Mouse (Mus musculus): ENCODE results near the gene Nhsl2. TPM values are rescaled to one million over a fixed set of nuclear protein-coding genes. Genes with fewer than 3 reads are reported as not detected.

Gene Nhsl2
- polyA plus RNA-seq, 1 experiment from 2014 or later = 10.5 TPM

GRCm38 (mm10) chrX:101889813-101890469, 40.8 kb downstream of the Nhsl2 start:
- WGBS = 81% methylated on average over 4 of the region's 4 CpGs
- ATAC-seq (ENCODE audit: insufficient read depth, low FRiP score) = no peak
- H3K4me1 ChIP-seq (ENCODE audit: control insufficient read depth, insufficient read depth, low read length) = no peaks in the 10 kb centered on the region

DNA sequence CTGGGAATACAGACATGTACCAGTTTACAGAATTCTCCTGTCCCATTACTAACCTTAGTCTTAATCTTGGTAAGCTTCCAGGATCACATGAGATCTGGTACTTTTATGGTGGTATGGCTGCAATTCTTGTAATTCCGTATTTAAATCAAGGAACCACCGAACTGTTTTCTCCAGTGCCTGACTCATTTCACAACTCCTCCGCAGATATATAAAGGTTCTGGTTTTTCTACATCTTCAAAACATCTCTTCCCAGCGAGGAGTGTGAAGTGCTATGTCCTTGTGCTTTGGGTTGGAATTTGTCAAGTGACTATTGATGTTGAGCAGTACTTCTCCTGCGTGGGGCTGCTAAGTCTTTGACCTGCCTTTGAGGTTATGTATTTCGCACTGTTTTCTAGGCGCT, 44.6 kb downstream of the Nhsl2 start:
- no peak for ATAC-seq (ENCODE audit: insufficient read depth, low FRiP score)
- H3K9ac ChIP-seq (ENCODE audit: low read length) = no peak overlapping the region
- no peak overlapping the region for H3K4me2 ChIP-seq (ENCODE audit: low read depth, low read length)
- no peak overlapping the region for H3K4me3 ChIP-seq (replicated peaks; ENCODE audit: low read length)
- WGBS = 74% methylated on average over 7 of the region's 7 CpGs
- H3K27me3 ChIP-seq (ENCODE audit: control insufficient read depth, insufficient read depth, low read length) = no peaks in the 10 kb centered on the region; the same call in 1 of the 2 replicates
- H3K4me1 ChIP-seq (ENCODE audit: control insufficient read depth, insufficient read depth, low read length) = no peaks in the 10 kb centered on the region
- H3K27ac ChIP-seq (ENCODE audit: low read length) = no peak overlapping the region
- no peaks in the 10 kb centered on the region for H3K9me3 ChIP-seq (replicated peaks; ENCODE audit: control insufficient read depth, low read length)
- H3K36me3 ChIP-seq (ENCODE audit: control insufficient read depth, insufficient read depth, low read length) = no peaks in the 10 kb centered on the region

More at GRCm38 (mm10) chrX:101889813-101890469, 40.8 kb downstream of the Nhsl2 start:
- Histone ChIP-seq H3K27me3 (ENCODE audit: control insufficient read depth, insufficient read depth, low read length) (no peaks in the 10 kb centered on the region; the same call in 1 of the 2 replicates), H3K27ac (ENCODE audit: low read length) (no peak overlapping the region), H3K9me3 (replicated peaks; ENCODE audit: control insufficient read depth, low read length) (no peaks in the 10 kb centered on the region), H3K9ac (ENCODE audit: low read length) (no peak overlapping the region), H3K4me2 (ENCODE audit: low read depth, low read length) (no peak overlapping the region), H3K4me3 (replicated peaks; ENCODE audit: low read length) (no peak overlapping the region), H3K36me3 (ENCODE audit: control insufficient read depth, insufficient read depth, low read length) (no peaks in the 10 kb centered on the region)

DNA sequence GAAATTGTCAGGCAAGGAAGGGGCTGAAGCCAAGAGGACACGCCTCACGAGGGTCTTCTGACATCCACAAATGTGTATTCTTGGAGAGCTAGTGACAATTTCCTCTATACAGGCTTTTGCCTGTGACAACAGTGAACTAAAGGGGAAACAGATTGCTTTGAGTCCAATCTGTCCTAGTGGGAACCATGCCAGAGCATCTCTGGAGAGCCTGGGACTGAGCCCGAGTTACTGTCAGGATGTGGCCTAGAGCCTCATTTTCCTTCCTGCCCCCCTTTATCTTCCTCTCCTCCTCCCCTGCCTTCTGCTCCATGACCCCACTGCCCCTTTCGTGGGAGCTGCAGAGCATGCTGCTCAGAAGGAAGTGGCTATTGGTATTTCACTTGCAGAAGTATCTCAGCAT, 49.2 kb downstream of the Nhsl2 start:
- no peak overlapping the region for H3K4me3 ChIP-seq (replicated peaks; ENCODE audit: low read length)
- no peaks in the 10 kb centered on the region for H3K36me3 ChIP-seq (ENCODE audit: control insufficient read depth, insufficient read depth, low read length)
- 61% methylated on average over 4 of the region's 4 CpGs for WGBS
- H3K9me3 ChIP-seq (replicated peaks; ENCODE audit: control insufficient read depth, low read length) = no peaks in the 10 kb centered on the region
- no peaks in the 10 kb centered on the region for H3K4me1 ChIP-seq (ENCODE audit: control insufficient read depth, insufficient read depth, low read length)
- H3K27ac ChIP-seq (ENCODE audit: low read length) = no peak overlapping the region
- ATAC-seq (ENCODE audit: insufficient read depth, low FRiP score) = 0 out of 2 replicates have a peak, but pooled peaks have one; percentile 29
- H3K27me3 ChIP-seq (ENCODE audit: control insufficient read depth, insufficient read depth, low read length) = no peaks in the 10 kb centered on the region; the same call in 1 of the 2 replicates
- H3K4me2 ChIP-seq (ENCODE audit: low read depth, low read length) = no peak overlapping the region
- no peak overlapping the region for H3K9ac ChIP-seq (ENCODE audit: low read length)

- Histone ChIP-seq H3K9me3 (replicated peaks; ENCODE audit: control insufficient read depth, low read length) (no peaks in the 10 kb centered on the region), H3K4me1 (ENCODE audit: control insufficient read depth, insufficient read depth, low read length) (no peaks in the 10 kb centered on the region), H3K4me2 (ENCODE audit: low read depth, low read length) (no peak overlapping the region), H3K9ac (ENCODE audit: low read length) (no peak overlapping the region), H3K27ac (ENCODE audit: low read length) (no peak overlapping the region), H3K36me3 (ENCODE audit: control insufficient read depth, insufficient read depth, low read length) (no peaks in the 10 kb centered on the region), H3K27me3 (ENCODE audit: control insufficient read depth, insufficient read depth, low read length) (peaks cover under 1% of the 10 kb centered on the region; the same call in 1 of the 2 replicates), H3K4me3 (replicated peaks; ENCODE audit: low read length) (no peak overlapping the region)
- 69% methylated on average over 7 of the region's 7 CpGs for WGBS
- no peak for ATAC-seq (ENCODE audit: insufficient read depth, low FRiP score)
These were observed 52.8 kb downstream of the Nhsl2 start for GRCm38 (mm10) chrX:101901806-101902490.

DNA sequence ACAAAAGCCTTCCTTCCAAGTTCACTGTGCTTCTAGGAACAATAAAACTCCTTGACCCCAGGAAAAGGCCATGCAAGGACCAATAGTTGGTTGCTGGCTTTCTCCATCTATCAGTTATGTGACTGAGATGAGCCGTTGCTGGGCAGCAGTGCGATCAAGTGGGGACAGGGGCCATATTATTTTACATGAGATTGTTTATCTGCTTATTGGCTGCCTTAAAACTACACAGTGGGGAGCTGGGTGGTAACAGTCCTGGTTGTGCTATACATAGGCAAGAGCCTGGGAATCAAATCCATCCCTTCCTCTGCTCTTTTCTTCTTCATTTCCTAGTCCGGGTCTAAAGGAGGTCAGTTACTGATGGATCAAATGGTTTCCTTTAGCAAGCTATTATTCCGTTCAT, 53.4 kb downstream of the Nhsl2 start:
- WGBS = 84% methylated on average over 4 of the region's 4 CpGs
- ATAC-seq (ENCODE audit: insufficient read depth, low FRiP score) = no peak
- H3K4me1 ChIP-seq (ENCODE audit: control insufficient read depth, insufficient read depth, low read length) = no peaks in the 10 kb centered on the region
- H3K9ac ChIP-seq (ENCODE audit: low read length) = no peak overlapping the region
- no peak overlapping the region for H3K4me2 ChIP-seq (ENCODE audit: low read depth, low read length)
- H3K36me3 ChIP-seq (ENCODE audit: control insufficient read depth, insufficient read depth, low read length) = no peaks in the 10 kb centered on the region
- no peaks in the 10 kb centered on the region for H3K9me3 ChIP-seq (replicated peaks; ENCODE audit: control insufficient read depth, low read length)
- H3K27ac ChIP-seq (ENCODE audit: low read length) = no peak overlapping the region
- H3K27me3 ChIP-seq (ENCODE audit: control insufficient read depth, insufficient read depth, low read length) = peaks cover 4% of the 10 kb centered on the region; the same call in 1 of the 2 replicates
- no peak overlapping the region for H3K4me3 ChIP-seq (replicated peaks; ENCODE audit: low read length)

DNA sequence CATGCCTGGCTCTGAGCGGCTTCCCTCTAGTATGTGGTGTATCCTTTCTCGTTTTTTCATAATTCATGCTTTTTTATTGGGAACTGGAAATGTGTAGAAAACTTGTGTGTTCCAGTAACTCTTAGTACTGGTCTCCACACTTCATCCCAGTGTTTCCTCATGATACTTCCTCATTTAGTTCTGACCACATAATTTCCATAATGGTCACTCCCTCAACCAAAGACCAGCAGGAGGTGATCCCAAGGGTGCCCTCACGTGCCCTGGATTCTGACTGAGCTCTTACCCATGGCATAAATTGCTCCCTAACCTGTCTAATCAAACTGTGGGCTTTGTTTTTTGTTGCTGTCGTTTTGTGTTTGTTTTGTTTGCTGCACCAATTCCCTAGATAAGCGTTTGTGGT, 58.1 kb downstream of the Nhsl2 start:
- no peak for ATAC-seq (ENCODE audit: insufficient read depth, low FRiP score)
- Histone ChIP-seq H3K27me3 (ENCODE audit: control insufficient read depth, insufficient read depth, low read length) (peaks cover 4% of the 10 kb centered on the region; the same call in 1 of the 2 replicates), H3K4me1 (ENCODE audit: control insufficient read depth, insufficient read depth, low read length) (no peaks in the 10 kb centered on the region), H3K4me3 (replicated peaks; ENCODE audit: low read length) (no peak overlapping the region), H3K9ac (ENCODE audit: low read length) (no peak overlapping the region), H3K36me3 (ENCODE audit: control insufficient read depth, insufficient read depth, low read length) (no peaks in the 10 kb centered on the region), H3K9me3 (replicated peaks; ENCODE audit: control insufficient read depth, low read length) (no peaks in the 10 kb centered on the region), H3K4me2 (ENCODE audit: low read depth, low read length) (no peak overlapping the region), H3K27ac (ENCODE audit: low read length) (no peak overlapping the region)
- 46% methylated on average over 5 of the region's 5 CpGs for WGBS

DNA sequence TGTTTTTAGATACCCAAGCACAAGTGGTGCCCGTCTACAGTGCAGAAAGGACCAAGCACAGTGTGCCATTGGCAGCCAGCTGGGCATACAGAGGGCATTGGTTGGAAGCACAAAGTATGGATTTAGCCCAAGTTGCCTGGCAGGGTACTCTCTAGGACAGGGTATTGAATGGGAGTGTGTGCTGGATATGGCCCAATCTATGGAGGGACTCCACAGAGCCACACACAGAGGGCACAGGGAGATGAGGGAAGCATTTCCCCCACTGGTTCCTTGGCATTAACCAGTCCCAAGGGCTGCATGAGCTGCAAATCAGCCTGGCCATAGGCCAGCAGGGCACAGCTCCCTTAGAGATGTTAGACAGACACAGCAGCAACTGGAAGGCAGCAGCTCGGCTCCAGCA, 79.9 kb downstream of the Nhsl2 start:
- H3K36me3 ChIP-seq (ENCODE audit: control insufficient read depth, insufficient read depth, low read length) = no peaks in the 10 kb centered on the region
- no peak overlapping the region for H3K27ac ChIP-seq (ENCODE audit: low read length)
- no peaks in the 10 kb centered on the region for H3K4me1 ChIP-seq (ENCODE audit: control insufficient read depth, insufficient read depth, low read length)
- WGBS = 79% methylated on average over 2 of the region's 2 CpGs
- H3K4me2 ChIP-seq (ENCODE audit: low read depth, low read length) = no peak overlapping the region
- H3K9ac ChIP-seq (ENCODE audit: low read length) = no peak overlapping the region
- peak; percentile 13; the same call in 1 of the 2 replicates for ATAC-seq (ENCODE audit: insufficient read depth, low FRiP score)
- H3K9me3 ChIP-seq (replicated peaks; ENCODE audit: control insufficient read depth, low read length) = no peaks in the 10 kb centered on the region
- H3K27me3 ChIP-seq (ENCODE audit: control insufficient read depth, insufficient read depth, low read length) = no peaks in the 10 kb centered on the region; the same call in 1 of the 2 replicates
- no peak overlapping the region for H3K4me3 ChIP-seq (replicated peaks; ENCODE audit: low read length)

DNA sequence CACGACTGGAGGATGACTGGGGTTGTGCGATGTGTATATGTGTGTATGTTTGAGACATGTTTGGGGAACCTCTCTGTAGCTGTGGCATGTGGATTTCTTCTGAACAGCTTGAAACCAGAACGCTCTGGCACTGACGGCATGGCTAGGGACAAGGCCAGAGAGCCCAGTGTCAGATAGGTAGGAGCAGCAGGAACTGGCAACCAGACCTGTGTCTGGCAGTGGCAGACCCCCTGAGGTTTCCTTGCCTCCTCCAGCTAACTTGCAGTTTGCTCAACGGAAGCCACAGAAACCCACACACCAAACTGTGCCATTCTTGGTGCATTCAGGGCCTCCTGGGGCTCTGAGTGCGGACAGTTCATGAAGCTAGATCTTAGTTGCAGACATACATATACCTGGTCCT, 81.1 kb downstream of the Nhsl2 start:
- Histone ChIP-seq H3K4me3 (replicated peaks; ENCODE audit: low read length) (no peak overlapping the region), H3K9ac (ENCODE audit: low read length) (no peak overlapping the region), H3K27me3 (ENCODE audit: control insufficient read depth, insufficient read depth, low read length) (no peaks in the 10 kb centered on the region; the same call in 1 of the 2 replicates), H3K36me3 (ENCODE audit: control insufficient read depth, insufficient read depth, low read length) (no peaks in the 10 kb centered on the region), H3K4me2 (ENCODE audit: low read depth, low read length) (no peak overlapping the region), H3K9me3 (replicated peaks; ENCODE audit: control insufficient read depth, low read length) (no peaks in the 10 kb centered on the region), H3K27ac (ENCODE audit: low read length) (no peak overlapping the region), H3K4me1 (ENCODE audit: control insufficient read depth, insufficient read depth, low read length) (no peaks in the 10 kb centered on the region)
- WGBS = 86% methylated on average over 6 of the region's 6 CpGs
- ATAC-seq (ENCODE audit: insufficient read depth, low FRiP score) = no peak

- no peaks in the 10 kb centered on the region for H3K36me3 ChIP-seq (ENCODE audit: control insufficient read depth, insufficient read depth, low read length)
- H3K27me3 ChIP-seq (ENCODE audit: control insufficient read depth, insufficient read depth, low read length) = no peaks in the 10 kb centered on the region; the same call in 1 of the 2 replicates
These were observed 81.8 kb downstream of the Nhsl2 start for GRCm38 (mm10) chrX:101931016-101931415.

More at GRCm38 (mm10) chrX:101931016-101931415, 81.8 kb downstream of the Nhsl2 start:
- no peak overlapping the region for H3K4me3 ChIP-seq (replicated peaks; ENCODE audit: low read length)
- ATAC-seq (ENCODE audit: insufficient read depth, low FRiP score) = no peak
- H3K27ac ChIP-seq (ENCODE audit: low read length) = no peak overlapping the region
- no peak overlapping the region for H3K9ac ChIP-seq (ENCODE audit: low read length)
- 76% methylated on average over 5 of the region's 5 CpGs for WGBS
- no peaks in the 10 kb centered on the region for H3K9me3 ChIP-seq (replicated peaks; ENCODE audit: control insufficient read depth, low read length)
- H3K4me2 ChIP-seq (ENCODE audit: low read depth, low read length) = no peak overlapping the region
- no peaks in the 10 kb centered on the region for H3K4me1 ChIP-seq (ENCODE audit: control insufficient read depth, insufficient read depth, low read length)

Data from stomach, embryonic 16.5 days (tissue).